Mouse (Mus musculus) heart, embryonic 15.5 days (tissue): ENCODE measurements around the gene Gtsf1. TPM values are rescaled to one million over a fixed set of nuclear protein-coding genes. Genes with fewer than 3 reads are reported as not detected.

ENCODE experiments used
- ATAC-seq: fragments of 200-750 bp; cut with Nextera tagmentation; replicated peaks from 2 replicates; pipeline ENCODE4 v1.8.0; 2017; ENCODE audit warnings: low read depth, moderate TSS enrichment; ENCODE audit not compliant: insufficient number of reproducible peaks, insufficient read depth, low FRiP score
- H3K27ac ChIP-seq: fragments of 300-500 bp; sonication (generic); 2 replicates; pipeline ENCODE4 v1.5.1; 2015; ENCODE audit warnings: mild to moderate bottlenecking, inconsistent platforms
- H3K27me3 ChIP-seq: fragments of 300-500 bp; sonication (generic); 2 replicates; pipeline ENCODE4 v1.6.1; 2015; ENCODE audit warnings: inconsistent platforms
- H3K36me3 ChIP-seq: fragments of 300-500 bp; sonication (generic); 2 replicates; pipeline ENCODE4 v1.6.1; 2015; ENCODE audit warnings: mild to moderate bottlenecking, inconsistent platforms
- H3K4me1 ChIP-seq: fragments of 300-500 bp; sonication (generic); replicated peaks from 2 replicates; pipeline ENCODE4 v1.6.1; 2015; ENCODE audit warnings: inconsistent platforms
- H3K4me2 ChIP-seq: fragments of 300-500 bp; sonication (generic); 2 replicates; pipeline ENCODE4 v1.6.1; 2015; ENCODE audit warnings: inconsistent platforms, mild to moderate bottlenecking, moderate library complexity
- H3K4me3 ChIP-seq: fragments of 300-500 bp; sonication (generic); 2 replicates; pipeline ENCODE4 v1.5.1; 2015; ENCODE audit warnings: mild to moderate bottlenecking, inconsistent platforms
- H3K9ac ChIP-seq: fragments of 300-500 bp; sonication (generic); 2 replicates; pipeline ENCODE4 v1.6.1; 2015; ENCODE audit warnings: mild to moderate bottlenecking, inconsistent platforms
- H3K9me3 ChIP-seq: fragments of 300-500 bp; sonication (generic); replicated peaks from 2 replicates; pipeline ENCODE4 v1.6.1; 2016; ENCODE audit warnings: inconsistent platforms
- WGBS: fragments of 180-500 bp; shearing (Covaris S2); methylation state at CpG from one replicate; pipeline ENCODE4 v1.1.7; 2015; ENCODE audit warnings: mixed read lengths; 5-methylcytosine and 5-hydroxymethylcytosine counted together
- polyA plus RNA-seq: library from polyadenylated mRNA; unstranded; fragments of >200 nt; fragmentation: Nextera tagmentation; extraction: Ambion mirVana; gene quantifications from 2 replicates; pipeline ENCODE4 v1.2.1, GENCODE M21; 2015

Gtsf1 gene
- polyA plus RNA-seq, 1 experiment from 2014 or later: 32.6 TPM

GRCm38 (mm10) chr15:103364761-103365160 is 65.5 kb downstream of the Gtsf1 start:
- Histone ChIP-seq H3K4me2 (peak overlapping the region; percentile 70), H3K36me3 (no peaks in the 10 kb centered on the region), H3K9me3 (no peaks in the 10 kb centered on the region), H3K4me1 (peaks cover 60% of the 10 kb centered on the region), H3K9ac (peak overlapping the region; percentile 99), H3K4me3 (peak overlapping the region; percentile 91), H3K27me3 (no peaks in the 10 kb centered on the region), H3K27ac (peak overlapping the region; percentile 95)
- 17% methylated on average over 4 of the region's 4 CpGs for WGBS
- ATAC-seq: no peak

DNA sequence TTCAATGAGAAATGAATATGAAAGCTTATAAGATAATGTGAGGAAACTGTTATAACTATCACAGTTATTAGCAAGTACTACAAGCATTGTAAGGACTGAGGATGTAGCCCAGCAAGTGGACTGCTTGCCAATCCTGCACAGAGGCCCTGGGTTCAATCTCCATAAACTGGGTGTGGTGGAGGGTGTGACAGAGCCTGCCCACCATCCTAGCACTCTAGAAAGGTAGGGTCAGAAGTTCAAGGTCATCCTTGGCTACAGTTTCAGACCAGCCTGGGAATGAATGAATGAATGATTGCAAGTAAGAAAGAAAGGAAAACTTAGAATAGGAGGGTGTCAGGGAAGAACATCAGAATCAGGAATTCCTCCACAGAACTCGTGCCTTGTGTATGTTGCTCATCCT is 66.5 kb downstream of the Gtsf1 start:
- H3K36me3 ChIP-seq: no peaks in the 10 kb centered on the region
- peak overlapping the region; percentile 91 for H3K4me3 ChIP-seq
- peak overlapping the region; percentile 99 for H3K9ac ChIP-seq
- no peak for ATAC-seq
- H3K4me2 ChIP-seq: peak overlapping the region; percentile 70
- H3K9me3 ChIP-seq: no peaks in the 10 kb centered on the region
- H3K4me1 ChIP-seq: peaks cover 69% of the 10 kb centered on the region
- H3K27ac ChIP-seq: peak overlapping the region; percentile 95
- WGBS: 36% methylated on average over 1 of the region's 1 CpGs
- H3K27me3 ChIP-seq: no peaks in the 10 kb centered on the region

DNA sequence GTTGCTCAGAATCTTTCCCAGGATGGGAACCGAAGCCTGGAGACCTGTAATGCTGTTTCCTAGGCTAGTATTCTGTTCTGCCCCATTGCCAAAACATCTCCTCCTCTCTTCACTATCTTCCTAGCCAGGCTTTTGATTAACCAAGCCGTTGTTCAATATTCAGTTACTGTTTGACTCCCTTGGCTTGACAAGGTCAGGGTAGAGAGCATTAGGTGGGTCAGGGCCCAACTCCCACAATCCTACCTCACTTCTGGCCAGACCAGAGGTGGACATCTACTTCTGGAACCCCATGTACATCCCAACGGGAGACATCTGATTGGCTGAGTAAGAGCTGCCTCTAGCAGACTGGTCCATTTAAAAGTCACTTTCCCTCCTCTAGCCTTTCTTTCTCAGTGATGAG is 67.3 kb downstream of the Gtsf1 start:
- peak overlapping the region; percentile 38 for H3K27ac ChIP-seq

DNA sequence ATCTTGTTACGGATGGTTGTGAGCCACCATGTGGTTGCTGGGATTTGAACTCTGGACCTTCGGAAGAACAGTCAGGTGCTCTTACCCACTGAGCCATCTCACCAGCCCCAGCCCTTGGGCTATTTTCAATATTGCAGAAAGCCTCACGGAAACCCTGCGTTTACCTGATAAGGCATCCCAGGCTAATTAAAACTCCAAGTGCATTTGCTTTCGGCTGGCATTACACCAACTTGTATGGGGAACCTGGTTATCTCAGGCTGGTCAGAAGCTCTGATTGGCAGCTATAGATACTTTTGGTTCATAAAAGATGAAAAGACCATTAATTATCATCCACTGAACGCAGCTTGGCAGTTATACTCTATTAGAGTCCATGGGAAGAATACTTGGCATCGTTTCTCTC is 67.9 kb downstream of the Gtsf1 start:
- H3K4me1 ChIP-seq: peaks cover 74% of the 10 kb centered on the region
- no peak overlapping the region for H3K9ac ChIP-seq

More for the DNA sequence above, 67.3 kb downstream of the Gtsf1 start:
- Histone ChIP-seq H3K4me1 (peaks cover 74% of the 10 kb centered on the region), H3K4me3 (no peak overlapping the region), H3K27me3 (no peaks in the 10 kb centered on the region), H3K9ac (no peak overlapping the region), H3K36me3 (no peaks in the 10 kb centered on the region), H3K4me2 (no peak overlapping the region), H3K9me3 (no peaks in the 10 kb centered on the region)
- WGBS: 74% methylated on average over 3 of the region's 3 CpGs
- no peak for ATAC-seq

DNA sequence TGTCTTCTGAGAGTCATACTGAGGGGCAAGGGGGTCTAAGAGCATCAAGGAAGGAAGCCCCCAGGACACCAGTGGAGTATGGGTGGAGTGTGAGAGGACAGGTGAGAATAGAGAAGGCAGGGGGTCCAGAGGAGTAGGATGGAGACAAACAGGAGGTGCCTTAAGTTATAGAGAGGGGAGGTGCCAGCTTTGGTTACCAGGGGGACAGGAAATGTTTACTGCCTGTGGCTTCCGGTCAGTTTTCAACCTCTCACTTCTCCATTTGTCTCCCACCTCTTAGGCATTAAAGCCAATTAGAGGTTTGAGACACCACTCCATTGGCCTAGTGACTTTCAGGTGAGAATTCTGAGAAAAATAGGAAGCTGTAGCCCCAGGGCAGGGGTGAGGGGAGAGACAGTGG is 69.0 kb downstream of the Gtsf1 start:
- Histone ChIP-seq H3K9ac (peak overlapping the region; percentile 1; the same call in 1 of the 2 replicates), H3K27me3 (no peaks in the 10 kb centered on the region), H3K4me3 (no peak overlapping the region), H3K4me2 (no peak overlapping the region), H3K9me3 (no peaks in the 10 kb centered on the region), H3K36me3 (peaks cover 10% of the 10 kb centered on the region; the same call in 1 of the 2 replicates), H3K4me1 (peaks cover 78% of the 10 kb centered on the region), H3K27ac (peak overlapping the region; percentile 44)
- ATAC-seq: no peak
- 34% methylated on average over 1 of the region's 1 CpGs for WGBS

More for the DNA sequence above, 67.9 kb downstream of the Gtsf1 start:
- ATAC-seq: no peak
- Histone ChIP-seq H3K27ac (peak overlapping the region; percentile 38), H3K36me3 (0 out of 2 replicates have a peak, but pooled peaks cover 2% of the 10 kb centered on the region), H3K27me3 (no peaks in the 10 kb centered on the region), H3K9me3 (no peaks in the 10 kb centered on the region), H3K4me3 (no peak overlapping the region), H3K4me2 (no peak overlapping the region)
- WGBS: 59% methylated on average over 6 of the region's 7 CpGs

DNA sequence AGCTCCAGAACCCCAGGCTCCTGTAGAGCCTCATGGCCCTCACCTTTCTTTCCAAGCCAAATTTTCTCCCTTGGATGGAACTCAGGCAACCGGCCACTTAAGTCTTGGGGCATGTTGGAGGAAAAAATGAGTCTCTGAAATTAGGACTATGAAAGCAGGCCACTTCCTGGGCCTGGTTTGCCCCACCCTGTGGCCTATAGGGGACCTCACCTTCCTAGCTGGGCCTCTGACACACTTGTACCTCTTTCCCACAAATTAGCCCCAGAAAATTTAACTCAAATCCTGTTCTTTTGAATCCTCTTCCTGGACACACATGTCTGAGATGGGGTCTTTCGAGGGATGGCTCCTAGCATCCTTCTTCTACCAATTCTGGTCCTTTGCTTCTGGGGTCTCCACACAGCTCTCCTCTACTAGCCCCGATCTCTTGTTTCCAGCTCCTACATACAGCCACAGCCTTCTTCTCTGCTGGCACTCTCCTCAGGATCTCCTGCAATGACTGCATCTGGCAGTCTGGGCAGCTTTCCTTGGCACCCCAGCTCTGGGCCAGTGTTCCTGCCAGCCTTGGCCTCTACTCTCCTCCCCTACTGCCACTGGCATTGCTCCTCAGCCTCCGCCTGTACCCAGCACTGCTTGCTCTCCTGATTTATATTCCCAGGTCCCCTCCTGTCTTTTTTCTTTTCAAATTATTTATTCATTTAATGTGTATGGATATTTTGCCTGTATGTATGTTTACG is 70.2 kb downstream of the Gtsf1 start:
- Histone ChIP-seq H3K4me2 (no peak overlapping the region), H3K27ac (peak overlapping the region; percentile 92), H3K36me3 (peaks cover 19% of the 10 kb centered on the region; the same call in 1 of the 2 replicates), H3K27me3 (no peaks in the 10 kb centered on the region), H3K4me1 (peaks cover 85% of the 10 kb centered on the region), H3K9me3 (no peaks in the 10 kb centered on the region), H3K4me3 (no peak overlapping the region), H3K9ac (peak overlapping the region; percentile 2; the same call in 1 of the 2 replicates)
- 84% methylated on average over 5 of the region's 5 CpGs for WGBS
- ATAC-seq: no peak

GRCm38 (mm10) chr15:103359122-103359510 is 71.2 kb downstream of the Gtsf1 start:
- H3K4me1 ChIP-seq: peaks cover 84% of the 10 kb centered on the region
- no peaks in the 10 kb centered on the region for H3K27me3 ChIP-seq
- H3K36me3 ChIP-seq: peaks cover 23% of the 10 kb centered on the region
- 29% methylated on average over 1 of the region's 1 CpGs for WGBS
- ATAC-seq: peak; percentile 48
- H3K27ac ChIP-seq: peak overlapping the region; percentile 92
- H3K4me2 ChIP-seq: peak overlapping the region; percentile 47
- no peak overlapping the region for H3K9ac ChIP-seq
- H3K9me3 ChIP-seq: no peaks in the 10 kb centered on the region
- H3K4me3 ChIP-seq: no peak overlapping the region

DNA sequence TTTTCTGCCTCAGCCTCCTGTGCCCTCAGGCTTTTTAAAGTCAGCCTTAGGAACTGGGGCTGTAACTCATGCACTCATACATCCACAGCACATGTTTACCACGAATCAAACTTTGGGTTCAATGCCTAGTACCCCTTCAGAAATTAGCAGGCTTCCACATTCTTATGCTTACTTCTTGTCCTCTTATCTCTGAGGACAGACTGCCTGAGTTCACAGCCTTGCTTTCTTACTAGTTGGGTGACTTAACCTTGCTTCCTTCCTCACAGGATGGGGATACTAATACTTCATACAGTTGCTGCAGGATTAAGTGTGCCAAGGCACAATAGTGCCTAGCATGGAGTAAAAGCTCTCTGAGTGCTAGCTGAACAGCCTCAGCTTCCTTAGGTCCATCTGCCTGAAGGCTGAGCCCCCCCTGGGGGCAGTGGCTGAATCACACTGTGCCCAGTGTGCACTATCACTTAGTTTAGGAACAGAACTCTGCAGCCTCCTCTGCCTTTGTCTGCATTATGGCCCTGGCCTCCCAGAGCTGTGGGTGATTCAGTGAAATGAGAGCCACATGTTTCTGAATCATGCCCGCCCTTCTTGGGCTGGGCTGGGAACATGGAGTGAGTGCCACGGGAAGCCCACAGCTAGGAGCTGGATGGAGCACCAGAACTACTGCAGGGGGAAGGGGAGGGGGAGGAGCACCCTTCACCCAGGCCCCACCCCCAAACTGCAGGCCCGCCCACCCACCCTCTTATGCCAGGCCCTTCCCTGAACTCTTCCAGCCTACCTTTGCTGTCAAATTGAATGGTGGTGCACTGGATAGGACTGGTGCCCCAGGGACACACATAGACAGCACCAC is 71.8 kb downstream of the Gtsf1 start:
- no peak overlapping the region for H3K9ac ChIP-seq
- H3K27ac ChIP-seq: peak overlapping the region; percentile 92
- peaks cover 29% of the 10 kb centered on the region for H3K36me3 ChIP-seq
- H3K4me1 ChIP-seq: peaks cover 80% of the 10 kb centered on the region
- no peaks in the 10 kb centered on the region for H3K9me3 ChIP-seq
- H3K27me3 ChIP-seq: no peaks in the 10 kb centered on the region
- peak overlapping the region; percentile 47 for H3K4me2 ChIP-seq
- WGBS: 20% methylated on average over 4 of the region's 4 CpGs
- no peak overlapping the region for H3K4me3 ChIP-seq
- peak; percentile 44 for ATAC-seq

GRCm38 (mm10) chr15:103357817-103358216 is 72.5 kb downstream of the Gtsf1 start:
- no peak for ATAC-seq
- H3K27ac ChIP-seq: peak overlapping the region; percentile 92
- H3K4me2 ChIP-seq: no peak overlapping the region
- WGBS: 70% methylated on average over 4 of the region's 4 CpGs
- H3K9ac ChIP-seq: no peak overlapping the region
- no peak overlapping the region for H3K4me3 ChIP-seq
- peaks cover 81% of the 10 kb centered on the region for H3K4me1 ChIP-seq
- H3K9me3 ChIP-seq: no peaks in the 10 kb centered on the region
- no peaks in the 10 kb centered on the region for H3K27me3 ChIP-seq
- peaks cover 32% of the 10 kb centered on the region for H3K36me3 ChIP-seq

- peak overlapping the region; percentile 1 for H3K9ac ChIP-seq
- H3K4me2 ChIP-seq: no peak overlapping the region
- no peak overlapping the region for H3K4me3 ChIP-seq
- H3K9me3 ChIP-seq: no peaks in the 10 kb centered on the region
- H3K36me3 ChIP-seq: peaks cover 49% of the 10 kb centered on the region
- peaks cover 66% of the 10 kb centered on the region for H3K4me1 ChIP-seq
- 46% methylated on average over 4 of the region's 4 CpGs for WGBS
- no peak for ATAC-seq
- H3K27me3 ChIP-seq: no peaks in the 10 kb centered on the region
- peak overlapping the region; percentile 92 for H3K27ac ChIP-seq
These were observed 74.1 kb downstream of the Gtsf1 start for GRCm38 (mm10) chr15:103356130-103356529.

DNA sequence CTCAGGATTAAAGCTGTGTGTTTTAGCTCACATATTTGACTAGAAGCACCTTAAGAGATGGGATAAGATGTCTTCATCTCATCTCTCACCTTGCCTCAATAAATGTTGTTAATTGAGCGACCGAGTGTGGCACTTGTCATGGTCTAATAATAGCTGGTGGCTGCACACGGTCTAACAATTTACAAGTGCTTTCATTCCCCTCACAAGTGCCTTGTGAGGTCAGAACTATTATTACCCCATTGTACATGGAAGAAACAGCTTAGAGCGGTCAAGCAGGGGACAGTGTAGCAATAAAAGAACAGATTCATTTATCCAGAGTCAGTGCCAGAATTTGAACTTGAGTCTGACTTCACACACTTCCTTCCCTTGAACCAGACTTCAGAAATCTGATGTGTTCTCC is 74.8 kb downstream of the Gtsf1 start:
- H3K4me3 ChIP-seq: no peak overlapping the region
- H3K9me3 ChIP-seq: no peaks in the 10 kb centered on the region
- H3K4me1 ChIP-seq: peaks cover 62% of the 10 kb centered on the region
- peak overlapping the region; percentile 92 for H3K27ac ChIP-seq
- peak; percentile 72 for ATAC-seq
- H3K27me3 ChIP-seq: no peaks in the 10 kb centered on the region
- H3K9ac ChIP-seq: peak overlapping the region; percentile 1; the same call in 1 of the 2 replicates
- H3K4me2 ChIP-seq: peak overlapping the region; percentile 2; the same call in 1 of the 2 replicates
- 43% methylated on average over 4 of the region's 4 CpGs for WGBS
- peaks cover 56% of the 10 kb centered on the region for H3K36me3 ChIP-seq
